Mouse (Mus musculus) lung, embryonic 14.5 days (tissue): Measurements from ENCODE around the gene Prrx1. TPM values are rescaled to one million over a fixed set of nuclear protein-coding genes. Genes with fewer than 3 reads are reported as not detected.

Experiments used
- ATAC-seq: fragments of 200-750 bp; cut with Nextera tagmentation; 2 replicates; pipeline ENCODE4 v1.8.0; 2017; ENCODE audit warnings: mild to moderate bottlenecking, moderate TSS enrichment, moderate library complexity; ENCODE audit not compliant: insufficient read depth
- DNase-seq: peaks from one replicate; pipeline ENCODE4 v3.0.0-alpha.2; 2015
- H3K27ac ChIP-seq: fragments of 300-500 bp; sonication (generic); 2 replicates; pipeline ENCODE4 v1.5.1; 2014; ENCODE audit warnings: low read depth, mild to moderate bottlenecking, moderate library complexity
- H3K27me3 ChIP-seq: fragments of 300-500 bp; sonication (generic); 2 replicates; pipeline ENCODE4 v1.6.1; 2014; ENCODE audit warnings: low read length, control low read depth; ENCODE audit not compliant: insufficient read depth
- H3K36me3 ChIP-seq: fragments of 300-500 bp; sonication (generic); 2 replicates; pipeline ENCODE4 v1.6.1; 2014; ENCODE audit warnings: control low read depth; ENCODE audit not compliant: insufficient read depth
- H3K4me1 ChIP-seq: fragments of 300-500 bp; sonication (generic); 2 replicates; pipeline ENCODE4 v1.6.1; 2014; ENCODE audit warnings: antibody characterized with exemption, control low read depth; ENCODE audit not compliant: insufficient read depth
- H3K4me2 ChIP-seq: fragments of 300-500 bp; sonication (generic); 2 replicates; pipeline ENCODE4 v1.6.1; 2014; ENCODE audit warnings: mild to moderate bottlenecking
- H3K4me3 ChIP-seq: fragments of 300-500 bp; sonication (generic); 2 replicates; pipeline ENCODE4 v1.5.1; 2014; ENCODE audit warnings: low read depth, low read length
- H3K9ac ChIP-seq: fragments of 300-500 bp; sonication (generic); 2 replicates; pipeline ENCODE4 v1.6.1; 2014
- H3K9me3 ChIP-seq: fragments of 300-500 bp; sonication (generic); 2 replicates; pipeline ENCODE4 v1.6.1; 2016; ENCODE audit warnings: low read depth, low read length, control low read depth
- CTCF ChIP-seq: IDR thresholded peaks from 2 replicates; pipeline ENCODE4 v1.5.1; 2016; ENCODE audit warnings: antibody characterized with exemption, low read depth
- WGBS: fragments of 180-500 bp; shearing (Covaris S2); extraction: QIAGEN DNeasy Blood & Tissue Kit; methylation state at CpG from one replicate; pipeline ENCODE4 v1.1.7; 2014; 5-methylcytosine and 5-hydroxymethylcytosine counted together
- polyA plus RNA-seq: library from polyadenylated mRNA; unstranded; fragments of >200 nt; fragmentation: Nextera tagmentation; extraction: Ambion mirVana; gene quantifications from 2 replicates; pipeline ENCODE4 v1.2.1, GENCODE M21; 2014

The Prrx1 gene
- 7.7 and 7.8 TPM in 2 replicates for polyA plus RNA-seq

DNA sequence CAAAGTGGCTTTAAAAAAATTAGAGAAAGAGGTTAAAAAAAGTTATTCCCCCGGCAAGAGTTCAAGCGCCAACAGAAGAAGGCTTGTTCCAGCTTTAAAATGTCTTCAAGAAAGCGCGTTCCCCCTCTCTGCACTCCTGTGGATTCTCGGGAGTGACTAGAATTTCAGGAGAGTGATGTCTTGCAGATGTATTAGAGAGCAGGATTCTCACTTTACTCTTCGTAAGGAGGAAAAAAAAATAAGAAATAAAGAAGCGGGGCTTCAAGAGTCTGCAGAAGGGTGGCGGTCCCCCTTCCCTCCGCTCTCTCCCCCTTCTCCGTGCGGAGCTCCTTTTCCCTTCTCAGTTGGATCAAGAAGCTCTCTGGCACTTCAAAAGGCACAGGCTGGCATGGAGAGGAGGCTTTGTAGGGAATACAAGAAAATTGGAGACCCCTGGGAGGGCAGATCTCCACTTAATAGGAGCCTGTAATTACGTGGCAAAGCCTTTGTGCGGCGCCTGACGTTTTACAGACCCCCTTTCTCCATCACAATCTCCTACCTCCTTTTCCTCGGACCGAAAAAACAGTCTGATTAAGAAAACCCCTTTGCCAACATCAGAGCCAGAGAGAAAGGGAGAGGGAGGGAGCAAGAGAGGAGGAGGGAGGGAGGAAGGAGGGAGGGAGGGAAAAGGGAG lies at the start of gene Prrx1:
Prrx1 (minus strand) TSS at position 610 of the 673 bp plus-strand sequence.
- H3K9ac ChIP-seq: peak within 1 kb of the TSS; percentile 72
- 0 out of 2 replicates have a peak, but pooled peaks have one; percentile 4 for ATAC-seq

DNA sequence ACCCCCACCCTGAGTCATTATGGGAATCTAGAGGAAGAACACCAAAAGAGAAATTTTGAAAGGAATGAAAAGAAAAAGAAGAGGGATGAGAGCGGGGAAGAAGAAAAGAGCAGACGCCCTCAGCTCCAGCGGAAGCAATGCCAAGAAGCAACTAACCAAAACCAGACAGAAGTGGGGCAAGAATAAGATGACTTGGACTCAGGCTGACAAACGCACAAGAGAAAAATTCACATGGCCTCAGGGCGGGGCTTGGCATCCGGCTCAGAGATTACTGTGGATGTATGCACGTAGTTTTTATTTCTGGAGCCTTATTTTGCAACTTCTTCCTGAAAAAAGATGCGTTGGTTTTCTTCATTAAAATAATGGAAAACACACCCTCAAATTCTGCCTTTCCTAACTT lies 48.7 kb upstream of the Prrx1 start:
- peak overlapping the region; percentile 70; the same call in 1 of the 2 replicates for H3K27ac ChIP-seq
- H3K4me3 ChIP-seq: no peak overlapping the region
- no peak for ATAC-seq
- 0 out of 2 replicates have a peak, but pooled peaks cover 3% of the 10 kb centered on the region for H3K4me1 ChIP-seq
- TF ChIP-seq CTCF: no peak
- H3K36me3 ChIP-seq: no peaks in the 10 kb centered on the region
- H3K9me3 ChIP-seq: no peaks in the 10 kb centered on the region
- 64% methylated on average over 8 of the region's 8 CpGs for WGBS
- DNase-seq: peak; percentile 65
- H3K9ac ChIP-seq: no peak overlapping the region
- H3K27me3 ChIP-seq: no peaks in the 10 kb centered on the region
- no peak overlapping the region for H3K4me2 ChIP-seq

More for the DNA sequence above, at the start of gene Prrx1:
- peak; percentile 33 for TF ChIP-seq CTCF
- Histone ChIP-seq H3K4me3 (peak within 1 kb of the TSS; percentile 57), H3K4me1 (0 out of 2 replicates have a peak, but pooled peaks cover 10% of the 10 kb centered on the region), H3K27ac (peak within 1 kb of the TSS; percentile 80), H3K27me3 (peaks cover 64% of the 10 kb centered on the region), H3K4me2 (peak within 1 kb of the TSS; percentile 88), H3K9me3 (no peaks in the 10 kb centered on the region), H3K36me3 (no peaks in the 10 kb centered on the region)
- DNase-seq: peak; percentile 72
- WGBS: under 1% methylated on average over 17 of the region's 17 CpGs

GRCm38 (mm10) chr1:163361376-163361775 lies 47.9 kb upstream of the Prrx1 start:
- no peak overlapping the region for H3K9ac ChIP-seq
- peak; percentile 75; the same call in 1 of the 2 replicates for ATAC-seq

GRCm38 (mm10) chr1:163360796-163361195 lies 47.3 kb upstream of the Prrx1 start:
- DNase-seq (peak; percentile 36), ATAC-seq (no peak)
- 35% methylated on average over 6 of the region's 6 CpGs for WGBS
- Histone ChIP-seq H3K4me2 (no peak overlapping the region), H3K36me3 (no peaks in the 10 kb centered on the region), H3K4me1 (0 out of 2 replicates have a peak, but pooled peaks cover 3% of the 10 kb centered on the region), H3K27ac (peak overlapping the region; percentile 61), H3K27me3 (no peaks in the 10 kb centered on the region), H3K9me3 (no peaks in the 10 kb centered on the region), H3K9ac (no peak overlapping the region), H3K4me3 (no peak overlapping the region)
- no peak for TF ChIP-seq CTCF

More at GRCm38 (mm10) chr1:163361376-163361775, 47.9 kb upstream of the Prrx1 start:
- Histone ChIP-seq H3K4me1 (0 out of 2 replicates have a peak, but pooled peaks cover 3% of the 10 kb centered on the region), H3K27me3 (no peaks in the 10 kb centered on the region), H3K27ac (peak overlapping the region; percentile 61), H3K4me3 (no peak overlapping the region), H3K4me2 (no peak overlapping the region), H3K9me3 (no peaks in the 10 kb centered on the region), H3K36me3 (no peaks in the 10 kb centered on the region)
- TF ChIP-seq CTCF: no peak
- 47% methylated on average over 5 of the region's 5 CpGs for WGBS
- DNase-seq: peak; percentile 52

DNA sequence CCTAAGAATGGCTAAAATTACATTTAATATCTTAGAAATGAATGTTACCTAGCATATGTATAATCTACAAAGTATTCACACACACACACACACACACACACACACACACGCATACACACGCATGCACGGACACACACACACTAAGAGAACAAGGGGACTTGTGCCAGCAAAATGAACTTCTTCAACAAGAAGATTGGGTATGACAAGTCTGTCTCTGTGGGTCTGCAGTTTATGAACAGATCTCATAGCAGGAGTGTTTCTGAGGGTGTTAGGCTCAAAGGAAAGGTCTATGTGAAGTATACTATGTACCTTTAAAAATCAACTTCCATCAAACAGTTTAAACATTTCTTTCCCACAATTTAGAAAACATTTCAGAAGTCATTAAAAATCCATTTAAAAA lies 46.0 kb upstream of the Prrx1 start:
- ATAC-seq (no peak), DNase-seq (no peak)
- Histone ChIP-seq H3K36me3 (no peaks in the 10 kb centered on the region), H3K4me3 (no peak overlapping the region), H3K9ac (no peak overlapping the region), H3K9me3 (no peaks in the 10 kb centered on the region), H3K4me1 (0 out of 2 replicates have a peak, but pooled peaks cover 3% of the 10 kb centered on the region), H3K27ac (no peak overlapping the region), H3K4me2 (no peak overlapping the region), H3K27me3 (no peaks in the 10 kb centered on the region)
- no peak for TF ChIP-seq CTCF
- WGBS: 87% methylated on average over 3 of the region's 3 CpGs

DNA sequence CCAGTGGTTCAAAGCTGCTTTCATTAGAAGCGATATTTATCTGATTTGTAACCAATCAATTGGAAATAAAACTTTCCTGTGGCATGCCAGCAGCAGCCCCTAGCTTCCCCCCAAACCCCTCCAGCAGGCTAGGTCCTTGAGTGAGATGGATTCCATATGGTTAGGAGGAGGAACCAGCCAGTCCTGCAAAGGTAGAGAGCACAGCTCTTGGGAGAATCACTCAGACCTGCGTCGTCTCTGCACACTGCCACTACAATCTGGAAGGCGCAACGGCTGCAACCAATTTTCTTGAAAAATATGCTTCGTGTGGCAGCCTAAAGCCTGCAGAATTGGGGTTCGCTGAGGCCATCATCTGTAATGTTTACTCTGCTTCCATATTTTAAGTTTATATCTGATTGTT lies 44.7 kb upstream of the Prrx1 start:
- Histone ChIP-seq H3K27me3 (no peaks in the 10 kb centered on the region), H3K9me3 (no peaks in the 10 kb centered on the region), H3K4me2 (0 out of 2 replicates have a peak overlapping the region, but pooled peaks have one; percentile 2), H3K4me1 (0 out of 2 replicates have a peak, but pooled peaks cover 3% of the 10 kb centered on the region), H3K4me3 (no peak overlapping the region), H3K9ac (no peak overlapping the region), H3K36me3 (no peaks in the 10 kb centered on the region), H3K27ac (no peak overlapping the region)
- DNase-seq (peak; percentile 31), ATAC-seq (no peak)
- WGBS: 29% methylated on average over 7 of the region's 7 CpGs
- TF ChIP-seq CTCF: no peak

- H3K4me2 ChIP-seq: no peak overlapping the region
- no peak for DNase-seq
Observed at GRCm38 (mm10) chr1:163357733-163358132, 44.2 kb upstream of the Prrx1 start.

More at GRCm38 (mm10) chr1:163357733-163358132, 44.2 kb upstream of the Prrx1 start:
- no peaks in the 10 kb centered on the region for H3K9me3 ChIP-seq
- H3K4me1 ChIP-seq: 0 out of 2 replicates have a peak, but pooled peaks cover 3% of the 10 kb centered on the region
- no peak for ATAC-seq
- WGBS: 41% methylated on average over 6 of the region's 6 CpGs
- H3K36me3 ChIP-seq: no peaks in the 10 kb centered on the region
- no peaks in the 10 kb centered on the region for H3K27me3 ChIP-seq
- H3K27ac ChIP-seq: no peak overlapping the region
- no peak overlapping the region for H3K9ac ChIP-seq
- H3K4me3 ChIP-seq: no peak overlapping the region
- TF ChIP-seq CTCF: no peak
